Mouse (Mus musculus) gonadal fat pad, adult 2 months (tissue): ENCODE measurements at regions not wholly inside any gene's neighbourhood (a gene's known extent, or its start where the extent isn't known, plus 50 kb on each side); places are given as distances from the start of the nearest gene placed in this dataset.

Experiments
- DNase-seq: peaks from one replicate; pipeline ENCODE4 v3.0.0-alpha.2; 2012; ENCODE audit warnings: low read depth

DNA sequence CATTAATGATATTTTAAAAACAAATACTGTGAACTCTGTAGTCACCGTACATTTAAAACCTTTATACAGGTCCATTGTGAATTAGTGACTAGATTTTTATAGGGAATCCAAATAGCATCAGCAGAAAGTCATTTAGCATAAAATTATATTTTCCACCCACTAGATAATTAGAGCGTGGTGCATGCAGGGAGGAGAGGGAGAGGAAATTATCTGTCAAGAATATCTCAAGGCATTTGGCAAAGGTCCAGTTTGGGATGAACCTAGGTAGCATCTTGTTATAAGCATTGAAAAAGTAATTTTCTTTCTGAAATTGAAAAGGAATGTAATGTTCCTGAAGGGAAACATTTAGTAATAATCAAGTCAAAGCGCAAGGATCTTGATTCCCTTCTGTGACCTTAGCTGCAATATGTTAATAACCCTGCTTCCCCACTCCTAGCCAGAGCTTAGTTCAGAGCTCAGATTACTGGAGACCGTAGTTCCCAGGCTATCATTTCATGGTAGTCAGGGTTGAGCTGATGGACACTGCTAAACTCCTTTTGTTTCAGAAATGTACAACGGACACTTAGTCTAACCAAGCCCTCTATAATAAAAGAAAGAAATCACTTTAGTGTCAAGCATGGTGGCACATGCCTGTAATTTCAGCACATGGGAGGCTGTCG, 200.8 kb upstream of the Slc39a10 start:
- DNase-seq: no peak

DNA sequence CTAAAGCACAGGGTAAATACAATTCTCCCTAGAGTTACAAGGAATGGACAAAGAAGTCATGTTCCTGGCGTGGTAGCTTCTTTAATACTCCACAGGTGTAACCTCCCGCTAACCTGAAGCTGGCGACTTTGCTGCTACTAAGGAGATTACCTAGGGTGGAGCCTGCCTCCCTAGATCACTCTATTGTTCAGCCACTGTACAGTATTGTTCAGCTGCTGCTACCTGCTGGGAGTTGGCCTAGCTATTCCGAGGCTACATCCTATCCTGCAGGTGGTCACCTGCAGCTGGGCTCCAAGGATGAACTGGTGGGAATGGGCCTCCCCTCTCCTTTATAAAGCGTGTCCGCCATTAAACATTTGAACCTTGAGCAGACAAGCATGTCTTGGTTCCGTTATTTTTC, 183.8 kb upstream of the Slc39a10 start:
- DNase-seq: no peak

DNA sequence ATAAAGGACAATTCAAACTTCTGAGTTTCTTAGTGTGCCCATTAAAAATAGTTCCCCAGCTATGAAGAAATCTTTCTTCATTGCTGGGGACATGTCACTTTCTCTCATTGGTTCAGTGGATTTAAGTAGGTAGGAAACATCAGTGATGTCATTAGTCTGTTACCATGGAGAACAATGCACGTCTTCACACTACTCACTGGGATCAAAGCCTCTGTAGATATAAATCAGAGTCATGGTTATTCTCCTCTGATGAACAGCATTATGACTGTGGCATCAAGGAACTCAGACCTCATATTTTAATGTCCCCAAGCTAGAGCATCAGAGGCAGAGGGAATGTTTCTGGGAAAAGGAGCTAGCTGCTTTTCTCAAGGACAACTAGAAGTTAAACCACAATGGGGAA, 165.5 kb upstream of the Slc39a10 start:
- DNase-seq: no peak

DNA sequence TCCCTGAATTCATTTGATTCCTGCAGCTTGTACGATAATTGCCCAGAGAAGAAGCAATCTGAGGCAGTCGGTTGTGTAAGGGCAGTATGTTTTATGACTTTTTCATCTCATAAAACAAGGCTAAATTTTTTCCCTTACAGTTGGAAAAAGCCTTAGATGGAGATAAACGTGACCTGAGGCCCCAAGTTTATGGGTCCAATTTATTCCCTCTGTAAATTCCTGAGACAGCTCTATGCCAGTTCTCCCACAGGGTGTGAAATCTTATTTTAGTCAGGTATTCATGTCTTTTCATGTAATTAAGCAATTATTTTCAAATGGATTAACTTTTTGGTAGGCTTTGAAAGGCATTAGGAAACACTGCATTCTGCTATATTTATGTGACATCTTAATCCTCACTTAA, 164.7 kb upstream of the Slc39a10 start:
- DNase-seq: peak; percentile 16

DNA sequence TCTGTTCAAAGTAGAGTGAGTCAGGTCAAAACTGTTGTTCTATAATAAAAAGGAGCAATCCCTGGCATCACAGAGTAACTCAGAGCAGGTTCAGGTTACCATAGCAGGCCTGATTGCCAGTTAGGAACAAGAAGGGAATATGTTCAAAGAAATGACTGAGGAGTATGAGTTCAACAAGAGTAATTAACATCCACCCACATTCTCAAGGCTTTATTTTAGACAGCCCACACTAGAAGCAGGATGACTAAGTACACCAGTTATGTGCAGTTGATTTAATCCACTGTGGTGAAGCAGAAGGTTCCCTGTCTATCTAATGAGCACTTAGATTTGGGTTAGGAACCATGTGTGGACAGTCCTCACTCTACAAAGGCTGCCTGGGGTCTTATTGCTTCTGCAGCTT, 158.5 kb upstream of the Slc39a10 start:
- DNase-seq: no peak

DNA sequence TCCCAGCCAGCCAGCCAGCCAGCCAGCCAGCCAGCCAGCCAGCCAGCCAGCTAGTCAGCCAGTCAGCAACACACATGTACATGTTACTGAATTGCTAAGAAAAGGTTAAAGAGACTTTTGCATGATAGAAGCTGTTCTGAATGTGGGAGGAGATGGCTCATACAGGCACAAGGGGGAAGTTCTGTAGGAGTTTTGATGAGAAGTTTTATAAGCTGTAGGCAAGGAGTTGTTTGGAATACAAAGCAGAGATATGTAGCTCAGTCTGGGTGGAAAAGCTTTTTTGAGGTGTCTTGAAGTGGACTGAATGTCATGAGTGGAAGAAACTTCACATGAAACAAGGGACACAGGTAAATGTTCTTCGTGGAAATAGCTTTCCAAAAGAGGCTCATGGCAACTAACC, 157.8 kb upstream of the Slc39a10 start:
- DNase-seq: no peak

DNA sequence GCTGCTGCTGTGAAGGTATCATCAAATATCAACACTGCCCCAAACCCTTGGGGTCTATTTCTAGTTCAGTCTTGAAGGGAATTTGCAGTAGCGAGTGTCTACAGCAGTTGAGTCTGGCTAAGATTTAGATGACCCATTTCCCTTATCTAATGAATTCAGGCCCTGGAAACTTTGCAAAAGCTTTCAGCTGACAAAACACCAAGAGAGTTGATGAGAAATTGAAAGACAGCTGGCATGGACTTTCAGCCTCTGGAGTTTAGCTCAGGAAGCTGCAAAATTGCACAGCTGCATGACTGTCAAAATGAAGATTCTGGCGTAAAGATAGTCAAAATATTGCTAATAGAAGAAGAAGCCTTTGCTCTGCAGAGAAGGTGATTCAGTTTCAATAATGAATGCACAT, 144.9 kb upstream of the Slc39a10 start:
- no peak for DNase-seq

DNA sequence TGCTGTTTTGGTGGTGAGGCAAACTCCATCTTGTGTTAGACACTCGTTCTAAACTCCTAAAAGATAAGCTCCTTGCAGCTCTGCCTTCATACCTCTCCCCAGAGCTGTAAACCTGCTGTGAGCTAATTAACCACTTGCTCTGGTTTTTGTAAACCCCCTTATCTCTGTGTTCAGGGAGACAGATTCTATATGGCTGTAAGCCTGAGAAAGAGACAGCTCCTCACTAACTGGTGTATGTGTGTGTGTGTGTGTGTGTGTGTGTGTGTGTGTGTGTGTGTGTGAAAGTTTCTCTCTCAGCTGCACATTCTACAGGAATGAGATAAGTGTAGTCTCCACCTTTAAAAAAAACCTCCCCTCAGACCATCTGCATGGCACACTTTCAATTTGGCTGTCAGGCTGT, 126.7 kb upstream of the Slc39a10 start:
- DNase-seq: no peak

DNA sequence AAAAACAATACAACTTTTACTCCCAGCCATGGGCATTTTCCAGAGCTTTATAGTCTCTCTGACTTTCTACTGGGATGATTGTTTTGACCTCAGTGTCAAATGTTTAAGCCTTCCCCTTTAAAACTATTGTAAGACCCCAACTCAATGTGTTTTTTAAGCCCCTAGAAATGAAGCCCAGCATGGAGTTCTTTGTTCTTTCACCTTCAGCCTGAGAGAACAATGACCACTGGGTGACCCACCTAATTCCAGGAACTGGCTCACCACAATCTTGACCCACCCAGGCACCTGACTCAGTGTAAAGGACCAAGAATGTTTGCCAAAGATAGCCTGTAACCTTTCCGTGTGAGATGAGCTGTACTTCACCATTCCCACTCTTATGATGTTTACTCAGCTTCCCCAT, 121.9 kb upstream of the Slc39a10 start:
- no peak for DNase-seq

DNA sequence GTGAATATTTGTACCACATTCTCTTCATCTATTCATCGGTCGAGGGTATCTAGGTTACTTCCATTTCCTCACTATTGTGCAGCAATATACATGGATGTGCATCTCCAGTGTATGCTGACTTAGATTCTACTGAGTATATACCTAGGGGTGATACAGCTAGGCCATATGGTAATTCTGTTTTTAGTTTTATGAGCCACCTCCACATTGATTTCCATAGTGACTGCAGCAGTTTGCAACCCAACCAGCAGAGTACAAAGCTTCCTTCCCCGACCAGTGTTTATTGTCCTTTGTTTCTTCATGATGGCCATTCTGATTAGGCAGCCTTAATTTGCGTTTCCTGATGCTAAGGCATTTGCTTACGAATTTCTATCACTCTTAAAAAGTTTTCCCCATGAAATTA, 111.1 kb upstream of the Slc39a10 start:
- no peak for DNase-seq

DNA sequence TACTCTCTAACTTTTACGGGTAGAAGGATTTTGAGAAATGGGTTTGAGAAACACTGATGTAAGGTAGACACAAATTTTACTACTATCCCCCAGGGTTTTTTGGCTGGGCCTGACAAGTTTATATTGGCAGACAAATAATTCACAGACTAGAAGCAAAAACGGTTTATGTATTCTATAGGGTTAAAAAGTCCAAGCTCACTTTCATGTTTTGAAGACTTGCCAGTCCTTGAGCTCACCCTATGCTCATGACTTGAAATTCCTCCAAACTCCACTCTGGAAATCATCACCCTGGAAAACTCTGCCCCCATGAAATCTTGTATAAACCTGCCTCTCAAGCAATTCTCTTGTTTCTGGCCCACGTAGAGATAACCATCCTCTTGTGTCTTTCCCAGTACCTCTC, 106.7 kb upstream of the Slc39a10 start:
- no peak for DNase-seq

DNA sequence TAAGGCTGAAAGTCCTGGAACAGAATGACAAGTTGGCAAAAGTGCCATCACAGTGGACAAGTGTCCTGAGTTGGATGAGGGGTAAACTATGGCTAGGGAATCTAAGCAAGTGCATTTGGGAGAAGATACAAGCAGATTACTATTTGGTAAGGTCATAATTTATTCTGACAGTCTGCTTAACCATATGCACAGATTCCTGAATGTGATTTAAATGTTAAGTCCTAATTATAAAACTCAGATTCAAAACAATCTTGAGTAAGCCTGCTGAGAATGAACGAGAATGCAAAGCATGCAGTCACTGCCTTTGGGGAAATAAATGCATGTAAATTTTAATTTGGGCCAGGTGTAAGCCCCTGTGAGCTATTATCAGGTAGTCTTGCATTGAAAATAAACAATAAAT, 93.3 kb upstream of the Slc39a10 start:
- no peak for DNase-seq

DNA sequence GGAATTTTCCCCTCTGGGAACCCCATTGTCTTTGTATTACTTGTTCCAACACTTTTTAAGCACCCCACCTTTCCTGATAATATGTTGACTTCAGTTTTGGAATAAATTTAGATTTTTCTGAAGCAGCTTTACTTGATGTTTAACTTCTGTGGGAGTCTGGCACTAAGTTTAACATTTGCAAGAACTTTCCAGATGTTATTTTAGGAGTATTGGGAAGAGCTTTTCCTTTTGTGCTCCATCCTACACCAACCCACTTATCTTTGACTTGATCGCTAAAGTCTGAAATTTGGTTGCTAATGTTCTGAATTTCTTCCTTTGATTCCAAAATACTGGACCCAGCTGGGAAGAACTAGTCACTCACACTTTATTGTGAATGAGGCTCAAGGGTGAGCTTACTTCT, 90.4 kb upstream of the Slc39a10 start:
- no peak for DNase-seq

DNA sequence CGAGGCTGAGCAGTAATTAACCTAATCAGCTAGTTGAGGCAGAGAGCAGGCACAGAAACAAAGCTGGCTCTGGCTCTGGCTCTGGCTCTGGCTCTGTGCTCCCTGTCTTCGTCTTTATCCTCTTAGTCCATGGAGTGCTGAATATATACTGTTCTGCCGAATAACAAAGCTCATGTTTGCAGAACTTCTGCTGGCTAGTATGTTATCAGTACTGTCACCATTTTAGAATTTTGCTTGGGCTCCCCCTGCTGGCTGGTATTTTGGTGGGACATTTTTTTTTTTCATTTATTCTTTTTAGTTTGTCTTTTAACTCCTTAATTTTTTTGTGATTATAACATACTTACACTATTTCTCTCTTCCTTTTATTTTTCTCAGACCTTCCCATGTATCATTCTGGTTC, 77.8 kb upstream of the Slc39a10 start:
- no peak for DNase-seq

DNA sequence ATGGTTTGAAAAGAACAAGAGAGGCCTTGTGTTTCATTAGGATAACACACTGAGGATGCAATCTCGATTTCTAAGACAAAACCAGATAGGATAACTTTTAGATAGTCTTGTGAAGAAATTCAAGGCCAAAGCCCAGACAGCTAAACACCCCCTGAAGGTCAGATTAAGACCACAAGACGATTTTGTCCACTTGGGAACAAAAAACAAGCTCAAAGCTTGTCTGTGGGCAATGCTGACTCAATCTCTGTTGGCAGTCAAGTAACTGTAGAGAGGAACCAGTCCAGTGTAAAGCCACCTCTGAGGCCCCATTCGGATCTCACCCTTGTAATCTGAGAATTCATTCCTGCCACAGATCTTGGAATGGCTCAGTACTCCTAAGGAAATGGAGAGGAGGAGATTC, 75.7 kb upstream of the Slc39a10 start:
- DNase-seq: no peak

DNA sequence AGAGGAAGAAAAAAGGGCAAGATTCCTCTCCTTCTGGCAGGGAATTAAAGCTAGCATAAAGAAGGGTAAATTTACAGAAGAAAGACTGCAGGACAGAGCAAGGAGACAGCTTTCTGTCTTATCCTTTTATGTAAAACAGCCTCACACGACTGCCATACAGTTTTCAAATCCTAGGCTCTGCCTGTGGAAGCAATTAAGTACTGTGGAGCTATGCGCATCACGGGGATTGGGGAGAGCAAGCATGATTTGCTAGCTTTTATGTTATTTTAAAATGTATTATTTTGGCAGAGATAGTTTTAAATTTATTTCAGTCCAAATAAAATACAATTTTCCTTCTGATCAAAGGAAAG, 74.2 kb upstream of the Slc39a10 start:
- DNase-seq: no peak

DNA sequence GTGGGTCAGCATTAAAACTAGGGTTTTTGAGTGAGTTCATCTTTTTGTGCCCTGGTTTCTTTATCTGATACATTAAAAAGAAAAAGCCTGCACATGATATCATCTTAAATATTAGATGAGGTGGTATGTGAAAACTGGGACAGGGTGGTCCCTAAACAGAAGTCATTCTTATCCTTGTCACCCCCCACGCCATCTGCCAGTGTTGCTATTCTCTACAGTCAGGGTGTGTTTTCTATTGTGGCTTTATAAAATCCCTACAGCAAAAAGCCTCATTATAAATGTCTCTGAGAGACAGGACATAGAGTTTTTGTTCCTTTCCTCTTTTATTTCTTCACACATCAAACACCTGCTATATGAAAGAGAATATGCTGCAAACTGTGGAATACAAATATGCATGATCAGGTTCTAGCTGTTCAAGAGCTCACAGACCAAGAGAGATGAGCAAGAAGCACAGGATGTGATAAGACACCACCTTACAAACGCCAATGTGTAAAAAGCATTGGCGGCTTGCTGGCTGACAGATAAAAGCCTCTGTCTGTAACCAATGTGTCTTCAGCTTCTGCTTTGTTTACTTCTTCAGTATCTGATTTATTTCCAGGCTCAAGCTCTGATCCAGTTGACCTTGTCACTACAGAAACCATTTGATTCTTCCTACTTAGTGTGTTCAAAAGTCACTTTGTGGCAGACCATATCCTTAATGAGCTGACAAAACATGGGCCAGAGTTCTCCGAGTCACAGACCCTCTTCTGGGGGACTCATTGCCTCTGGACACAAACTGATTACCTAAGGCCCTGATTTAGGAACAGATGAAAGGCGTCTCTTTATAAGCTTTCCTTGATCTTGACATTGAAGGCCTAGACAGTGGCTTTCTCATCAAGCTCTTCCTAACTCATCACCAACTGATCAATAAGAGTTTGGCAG, 73.6 kb upstream of the Slc39a10 start:
- no peak for DNase-seq

DNA sequence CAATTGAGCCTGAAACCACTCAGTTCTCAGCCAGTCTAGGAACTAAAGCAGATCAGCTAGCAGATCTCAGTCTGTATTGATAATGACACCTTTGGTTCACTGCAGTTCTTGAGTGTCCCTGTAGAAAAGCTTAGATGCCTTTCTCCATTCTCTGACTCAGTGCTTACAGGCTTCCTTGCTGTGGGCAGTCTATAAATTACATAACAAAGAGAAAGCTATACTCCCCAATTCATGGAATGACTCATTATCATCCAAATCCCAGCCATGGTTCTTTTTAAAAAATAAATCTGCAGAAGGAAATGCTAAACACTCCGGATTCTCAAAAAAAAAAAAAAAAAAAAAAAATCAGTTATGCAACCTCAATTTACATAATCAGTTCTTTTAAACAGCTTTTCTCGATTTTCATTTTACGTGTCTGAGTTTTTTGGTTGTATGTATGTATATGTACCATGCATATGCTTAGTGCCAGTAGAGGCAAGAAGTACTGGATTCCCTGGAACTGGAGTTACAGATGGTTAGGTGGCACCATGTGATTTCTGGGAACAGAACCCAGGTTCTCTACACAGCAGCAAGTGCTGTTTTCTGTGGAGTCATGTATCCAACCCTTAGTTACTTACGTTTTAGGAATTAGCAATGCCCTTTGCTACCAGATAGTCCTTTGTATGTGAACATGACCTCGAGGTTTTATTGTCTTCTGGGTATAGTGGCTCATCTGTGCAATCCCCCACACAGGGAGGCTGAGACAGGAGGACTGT, 71.5 kb upstream of the Slc39a10 start:
- no peak for DNase-seq
